Mouse (Mus musculus) limb, embryonic 14.5 days (tissue): ENCODE results near the gene Gm10392. TPM values are rescaled to one million over a fixed set of nuclear protein-coding genes. Genes with fewer than 3 reads are reported as not detected.

Experiments used
- ATAC-seq: fragments of 200-750 bp; cut with Nextera tagmentation; 2 replicates; pipeline ENCODE4 v1.8.0; 2017; ENCODE audit warnings: low read depth, moderate number of reproducible peaks, moderate TSS enrichment; ENCODE audit not compliant: low FRiP score
- DNase-seq: peaks from one replicate; pipeline ENCODE4 v3.0.0-alpha.2; 2015; ENCODE audit warnings: low spot score
- H3K27ac ChIP-seq: fragments of 300-500 bp; sonication (generic); replicated peaks from 2 replicates; pipeline ENCODE4 v1.5.1; 2014; ENCODE audit warnings: low read depth, mild to moderate bottlenecking, low read length, moderate library complexity, mixed read lengths
- H3K27me3 ChIP-seq: fragments of 300-500 bp; sonication (generic); 2 replicates; pipeline ENCODE4 v1.6.1; 2014; ENCODE audit warnings: low read length, mixed read lengths; ENCODE audit not compliant: control insufficient read depth, insufficient read depth
- H3K36me3 ChIP-seq: fragments of 300-500 bp; sonication (generic); 2 replicates; pipeline ENCODE4 v1.6.1; 2014; ENCODE audit warnings: mild to moderate bottlenecking, low read length, moderate library complexity, mixed read lengths; ENCODE audit not compliant: control insufficient read depth, insufficient read depth
- H3K4me1 ChIP-seq: fragments of 300-500 bp; sonication (generic); 2 replicates; pipeline ENCODE4 v1.6.1; 2014; ENCODE audit warnings: antibody characterized with exemption, low read length, mixed read lengths; ENCODE audit not compliant: control insufficient read depth, insufficient read depth
- H3K4me2 ChIP-seq: fragments of 300-500 bp; sonication (generic); replicated peaks from 2 replicates; pipeline ENCODE4 v1.6.1; 2014; ENCODE audit warnings: low read depth, mild to moderate bottlenecking, low read length, moderate library complexity; ENCODE audit not compliant: severe bottlenecking
- H3K4me3 ChIP-seq: fragments of 300-500 bp; sonication (generic); replicated peaks from 2 replicates; pipeline ENCODE4 v1.5.1; 2014; ENCODE audit warnings: low read length
- H3K9ac ChIP-seq: fragments of 300-500 bp; sonication (generic); 2 replicates; pipeline ENCODE4 v1.6.1; 2014; ENCODE audit warnings: mild to moderate bottlenecking, low read depth, low read length, moderate library complexity; ENCODE audit not compliant: severe bottlenecking
- H3K9me3 ChIP-seq: fragments of 300-500 bp; sonication (generic); 2 replicates; pipeline ENCODE4 v1.6.1; 2016; ENCODE audit warnings: low read length; ENCODE audit not compliant: control insufficient read depth
- POLR2A ChIP-seq: fragments of 200-500 bp; IDR thresholded peaks from 2 replicates; pipeline ENCODE4 v1.8.0; 2012; ENCODE audit warnings: inconsistent platforms, mild to moderate bottlenecking, moderate library complexity, borderline replicate concordance; ENCODE audit not compliant: insufficient read depth, insufficient read length; ENCODE audit errors: extremely low read depth
- WGBS: fragments of 180-500 bp; shearing (Covaris S2); extraction: QIAGEN DNeasy Blood & Tissue Kit; methylation state at CpG from one replicate; pipeline ENCODE4 v1.1.7; 2014; 5-methylcytosine and 5-hydroxymethylcytosine counted together
- polyA plus RNA-seq, 2 experiments: library from polyadenylated mRNA; depleted of rRNA in 1 of 2; stranded (reverse) in 1 of 2; unstranded in 1 of 2; fragments of >200 nt; fragmentation: Nextera tagmentation in 1 of 2; extraction: Ambion mirVana in 1 of 2; gene quantifications; 2 replicates each; pipeline versions ENCODE4 v1.2.1 to v1.2.3; 2012 to 2014

Gene Gm10392
- polyA plus RNA-seq, 2 experiments: 0.12 TPM; not detected in 1

GRCm38 (mm10) chr11:77483510-77484255 lies 35.3 kb downstream of the Gm10392 start:
- ATAC-seq: no peak
- Histone ChIP-seq H3K9me3 (no peaks in the 10 kb centered on the region), H3K4me3 (no peak overlapping the region), H3K36me3 (0 out of 2 replicates have a peak, but pooled peaks cover 3% of the 10 kb centered on the region), H3K9ac (no peak overlapping the region), H3K4me2 (no peak overlapping the region), H3K27ac (no peak overlapping the region), H3K27me3 (no peaks in the 10 kb centered on the region), H3K4me1 (peaks cover 42% of the 10 kb centered on the region)
- TF ChIP-seq POLR2A: no peak
- DNase-seq: no peak
- 62% methylated on average over 11 of the region's 11 CpGs for WGBS

- ATAC-seq (no peak), DNase-seq (no peak)
- no peaks in the 10 kb centered on the region for H3K27me3 ChIP-seq
- no peak overlapping the region for H3K9ac ChIP-seq
- no peak overlapping the region for H3K4me3 ChIP-seq
- no peaks in the 10 kb centered on the region for H3K9me3 ChIP-seq
- no peak overlapping the region for H3K4me2 ChIP-seq
- TF ChIP-seq POLR2A: no peak
- peaks cover 36% of the 10 kb centered on the region for H3K4me1 ChIP-seq
- no peak overlapping the region for H3K27ac ChIP-seq
- 0 out of 2 replicates have a peak, but pooled peaks cover 2% of the 10 kb centered on the region for H3K36me3 ChIP-seq
- 62% methylated on average over 3 of the region's 3 CpGs for WGBS
Observed at GRCm38 (mm10) chr11:77483043-77483442, 36.0 kb downstream of the Gm10392 start.

- no peak for ATAC-seq
- 91% methylated on average over 6 of the region's 6 CpGs for WGBS
- DNase-seq: no peak
- Histone ChIP-seq H3K4me2 (no peak overlapping the region), H3K27me3 (no peaks in the 10 kb centered on the region), H3K27ac (no peak overlapping the region), H3K4me3 (no peak overlapping the region), H3K9me3 (no peaks in the 10 kb centered on the region), H3K9ac (no peak overlapping the region), H3K4me1 (no peaks in the 10 kb centered on the region), H3K36me3 (peaks cover 23% of the 10 kb centered on the region)
- no peak for TF ChIP-seq POLR2A
Observed at GRCm38 (mm10) chr11:77476895-77477294, 42.1 kb downstream of the Gm10392 start.

- TF ChIP-seq POLR2A: no peak
- Histone ChIP-seq H3K27me3 (no peaks in the 10 kb centered on the region), H3K9me3 (no peaks in the 10 kb centered on the region), H3K36me3 (peaks cover 30% of the 10 kb centered on the region), H3K4me3 (no peak overlapping the region), H3K4me2 (no peak overlapping the region), H3K4me1 (no peaks in the 10 kb centered on the region), H3K9ac (no peak overlapping the region), H3K27ac (no peak overlapping the region)
- ATAC-seq (no peak), DNase-seq (no peak)
- WGBS: 95% methylated on average over 14 of the region's 14 CpGs
Observed at GRCm38 (mm10) chr11:77476216-77476615, 42.8 kb downstream of the Gm10392 start.

GRCm38 (mm10) chr11:77472775-77473174 lies 46.2 kb downstream of the Gm10392 start:
- Histone ChIP-seq H3K36me3 (peaks cover 33% of the 10 kb centered on the region), H3K4me2 (no peak overlapping the region), H3K27me3 (peaks cover 6% of the 10 kb centered on the region; the same call in 1 of the 2 replicates), H3K27ac (no peak overlapping the region), H3K9me3 (no peaks in the 10 kb centered on the region), H3K9ac (no peak overlapping the region), H3K4me3 (no peak overlapping the region), H3K4me1 (no peaks in the 10 kb centered on the region)
- no peak for TF ChIP-seq POLR2A
- ATAC-seq: no peak
- no peak for DNase-seq
- 89% methylated on average over 16 of the region's 16 CpGs for WGBS
